In genomic region chr12:58619508-58620310, GRCm38 (mm10) we compare ENCODE assay signal across 17 mouse cellular contexts.
"Had no signal": no experiment of that assay in that cellular context is flagged by ENCODE, and none has a peak within 500 bp of the region (broad histone marks: within the 10 kb centered on the region; RNA-seq: fewer than 3 reads in every experiment).

No protein-coding gene starts in this region.

- H3K4me1 ChIP-seq: midbrain, embryonic 12.5 days; stomach, embryonic 15.5 days had no signal

- H3K4me2 ChIP-seq: lung, embryonic 14.5 days; midbrain, embryonic 12.5 days; stomach, embryonic 15.5 days had no signal

- H3K4me3 ChIP-seq: layer of hippocampus, adult 2 months; midbrain, embryonic 12.5 days; stomach, embryonic 15.5 days had no signal

- H3K9ac ChIP-seq: liver, embryonic 14.5 days; liver, postnatal 0 days; lung, embryonic 14.5 days; midbrain, embryonic 12.5 days; stomach, embryonic 15.5 days had no signal

- ATAC-seq: liver, postnatal 0 days; lung, postnatal 0 days; midbrain, embryonic 16.5 days had no signal

- H3K27me3 ChIP-seq: midbrain, embryonic 12.5 days; stomach, embryonic 15.5 days had no signal

- H3K27ac ChIP-seq: kidney, postnatal 0 days; layer of hippocampus, adult 2 months; liver, embryonic 14.5 days; macrophage; midbrain, embryonic 12.5 days; stomach, embryonic 15.5 days had no signal

- DNase-seq: kidney, adult 2 months; kidney, postnatal 25 days; layer of hippocampus, adult 9-11 months; liver, postnatal 0 days; lung, embryonic 14.5 days; right cerebral cortex, postnatal 14 days; spleen, adult 18-20 months; thymus, adult 2 months; thymus, postnatal 14 days had no signal

- H3K36me3 ChIP-seq: midbrain, embryonic 12.5 days; stomach, embryonic 15.5 days had no signal

- H3K9me3 ChIP-seq: midbrain, embryonic 12.5 days; stomach, embryonic 15.5 days had no signal
